Mouse (Mus musculus): ENCODE measurements around the gene Gbgt1.

Gene Gbgt1

GRCm38 (mm10) chr2:28529856-28530255 lies 33.2 kb downstream of the Gbgt1 start:
- no peak for DNase-seq (ENCODE audit: low spot score)

GRCm38 (mm10) chr2:28530311-28530710 lies 33.6 kb downstream of the Gbgt1 start:
- DNase-seq (ENCODE audit: low spot score), result no peak

GRCm38 (mm10) chr2:28532938-28533771 lies 36.5 kb downstream of the Gbgt1 start:
- peak; percentile 86 for DNase-seq (ENCODE audit: low spot score)

GRCm38 (mm10) chr2:28533901-28534435 lies 37.3 kb downstream of the Gbgt1 start:
- no peak for DNase-seq (ENCODE audit: low spot score)

GRCm38 (mm10) chr2:28534436-28535262 lies 38.0 kb downstream of the Gbgt1 start:
- no peak for DNase-seq (ENCODE audit: low spot score)

- no peak for DNase-seq (ENCODE audit: low spot score)
Observed at GRCm38 (mm10) chr2:28535263-28535540, 38.5 kb downstream of the Gbgt1 start.

- no peak for DNase-seq (ENCODE audit: low spot score)
Observed at GRCm38 (mm10) chr2:28535650-28536049, 39.0 kb downstream of the Gbgt1 start.

GRCm38 (mm10) chr2:28536166-28536565 lies 39.5 kb downstream of the Gbgt1 start:
- DNase-seq (ENCODE audit: low spot score), result no peak

- DNase-seq (ENCODE audit: low spot score), result no peak
Observed at GRCm38 (mm10) chr2:28536766-28537633, 40.3 kb downstream of the Gbgt1 start.

GRCm38 (mm10) chr2:28537634-28537920 lies 40.9 kb downstream of the Gbgt1 start:
- no peak for DNase-seq (ENCODE audit: low spot score)

- no peak for DNase-seq (ENCODE audit: low spot score)
Observed at GRCm38 (mm10) chr2:28537995-28538816, 41.5 kb downstream of the Gbgt1 start.

GRCm38 (mm10) chr2:28538817-28539128 lies 42.1 kb downstream of the Gbgt1 start:
- DNase-seq (ENCODE audit: low spot score), result no peak

- no peak for DNase-seq (ENCODE audit: low spot score)
Observed at GRCm38 (mm10) chr2:28539206-28539605, 42.5 kb downstream of the Gbgt1 start.

GRCm38 (mm10) chr2:28539949-28540348 lies 43.3 kb downstream of the Gbgt1 start:
- DNase-seq (ENCODE audit: low spot score), result no peak

- no peak for DNase-seq (ENCODE audit: low spot score)
Observed at GRCm38 (mm10) chr2:28540587-28541227, 44.0 kb downstream of the Gbgt1 start.

GRCm38 (mm10) chr2:28543894-28544293 lies 47.2 kb downstream of the Gbgt1 start:
- DNase-seq (ENCODE audit: low spot score), result no peak

GRCm38 (mm10) chr2:28545976-28546375 lies 49.3 kb downstream of the Gbgt1 start:
- DNase-seq (ENCODE audit: low spot score), result no peak

- no peak for DNase-seq (ENCODE audit: low spot score)
Observed at GRCm38 (mm10) chr2:28546560-28546959, 49.9 kb downstream of the Gbgt1 start.

GRCm38 (mm10) chr2:28547237-28548172 lies 50.8 kb downstream of the Gbgt1 start:
- DNase-seq (ENCODE audit: low spot score), result peak; percentile 56

GRCm38 (mm10) chr2:28549157-28549556 lies 52.5 kb downstream of the Gbgt1 start:
- no peak for DNase-seq (ENCODE audit: low spot score)

All from yolk sac, embryonic 10.5 days (tissue).